Mouse (Mus musculus): ENCODE results near the gene Sgpp2.

Sgpp2 gene

GRCm38 (mm10) chr1:78310021-78310752 is at the start of gene Sgpp2:
Sgpp2 (plus strand) TSS chr1:78310345.
- peak; percentile 35 for DNase-seq

- DNase-seq: no peak
These were observed 42.6 kb upstream of the Sgpp2 start for GRCm38 (mm10) chr1:78267519-78267918.

GRCm38 (mm10) chr1:78272915-78273314 is 37.2 kb upstream of the Sgpp2 start:
- no peak for DNase-seq

- no peak for DNase-seq
These were observed 31.0 kb upstream of the Sgpp2 start for GRCm38 (mm10) chr1:78279128-78279527.

GRCm38 (mm10) chr1:78292397-78292796 is 17.7 kb upstream of the Sgpp2 start:
- no peak for DNase-seq

- no peak for DNase-seq
These were observed 10.4 kb upstream of the Sgpp2 start for GRCm38 (mm10) chr1:78299670-78300225.

GRCm38 (mm10) chr1:78308688-78309087 is 1.5 kb upstream of the Sgpp2 start:
- DNase-seq: no peak

GRCm38 (mm10) chr1:78309280-78309679 is 865 bp upstream of the Sgpp2 start:
- no peak for DNase-seq

GRCm38 (mm10) chr1:78310861-78311341 is 756 bp downstream of the Sgpp2 start:
- peak; percentile 43 for DNase-seq

- DNase-seq: no peak
These were observed 1.3 kb downstream of the Sgpp2 start for GRCm38 (mm10) chr1:78311482-78311881.

- no peak for DNase-seq
These were observed 2.8 kb downstream of the Sgpp2 start for GRCm38 (mm10) chr1:78312917-78313316.

- no peak for DNase-seq
These were observed 3.8 kb downstream of the Sgpp2 start for GRCm38 (mm10) chr1:78313961-78314360.

GRCm38 (mm10) chr1:78318089-78318760 is 8.1 kb downstream of the Sgpp2 start:
- DNase-seq: no peak

- DNase-seq: no peak
These were observed 10.1 kb downstream of the Sgpp2 start for GRCm38 (mm10) chr1:78320291-78320690.

GRCm38 (mm10) chr1:78322098-78322778 is 12.1 kb downstream of the Sgpp2 start:
- DNase-seq: no peak

GRCm38 (mm10) chr1:78322844-78323243 is 12.7 kb downstream of the Sgpp2 start:
- DNase-seq: no peak

GRCm38 (mm10) chr1:78324044-78324443 is 13.9 kb downstream of the Sgpp2 start:
- DNase-seq: no peak

GRCm38 (mm10) chr1:78325851-78326250 is 15.7 kb downstream of the Sgpp2 start:
- DNase-seq: no peak

- DNase-seq: no peak
These were observed 18.5 kb downstream of the Sgpp2 start for GRCm38 (mm10) chr1:78328646-78329045.

GRCm38 (mm10) chr1:78329861-78330260 is 19.7 kb downstream of the Sgpp2 start:
- DNase-seq: no peak

GRCm38 (mm10) chr1:78330620-78331158 is 20.5 kb downstream of the Sgpp2 start:
- DNase-seq: no peak

- no peak for DNase-seq
These were observed 27.6 kb downstream of the Sgpp2 start for GRCm38 (mm10) chr1:78337726-78338125.

- DNase-seq: no peak
These were observed 28.1 kb downstream of the Sgpp2 start for GRCm38 (mm10) chr1:78338212-78338611.
